Mouse (Mus musculus) adrenal gland, adult (tissue): ENCODE measurements at regions not wholly inside any gene's neighbourhood (a gene's known extent, or its start where the extent isn't known, plus 50 kb on each side); places are given as distances from the start of the nearest gene placed in this dataset.

ENCODE experiments used
- DNase-seq, 2 experiments: peaks; one replicate each; pipeline ENCODE4 v3.0.0; 2022 to 2023; ENCODE audit warnings: low spot score in 1 of 2; ENCODE audit not compliant: inconsistent age in 2 of 2

- DNase-seq, result no peak
These were observed 56.6 kb upstream of the Mef2a start for GRCm38 (mm10) chr7:67429008-67429873.

- no peak for DNase-seq
These were observed 55.7 kb upstream of the Mef2a start for GRCm38 (mm10) chr7:67428388-67428787.

- peak in 1 of 2 experiments; percentile 17 for DNase-seq
These were observed 53.4 kb upstream of the Mef2a start for GRCm38 (mm10) chr7:67426076-67426475.

GRCm38 (mm10) chr7:67425581-67425980, 52.9 kb upstream of the Mef2a start:
- DNase-seq, result peak in 1 of 2 experiments; percentile 59

GRCm38 (mm10) chr7:67424810-67425485, 52.3 kb upstream of the Mef2a start:
- DNase-seq, result peak in 1 of 2 experiments; percentile 74
